Mouse (Mus musculus) small intestine, adult 2 months (tissue): ENCODE data around the gene Mbnl1.

ENCODE experiments used
- CTCF ChIP-seq: fragments of 200-500 bp; IDR thresholded peaks from 2 replicates; pipeline ENCODE4 v1.5.1; 2012; ENCODE audit warnings: low read depth, mild to moderate bottlenecking, control low read depth, inconsistent platforms, low read length, moderate library complexity, mixed read lengths; ENCODE audit not compliant: insufficient replicate concordance, insufficient read length; ENCODE audit errors: extremely low read depth
- POLR2A ChIP-seq: fragments of 200-500 bp; IDR thresholded peaks from 2 replicates; pipeline ENCODE4 v1.6.1; 2012; ENCODE audit warnings: low read depth, mild to moderate bottlenecking, control low read depth, inconsistent platforms, low read length, moderate library complexity

GRCm38 (mm10) chr3:60556596-60556995 is 84.0 kb downstream of the Mbnl1 start:
- no peak for TF ChIP-seq CTCF
- no peak for TF ChIP-seq POLR2A
